Mouse (Mus musculus) neural tube, embryonic 11.5 days (tissue): ENCODE measurements at regions not wholly inside any gene's neighbourhood (a gene's known extent, or its start where the extent isn't known, plus 50 kb on each side); places are given as distances from the start of the nearest gene placed in this dataset.

Source experiments
- ATAC-seq: fragments of 200-750 bp; cut with Nextera tagmentation; 2 replicates; pipeline ENCODE4 v1.8.0; 2017; ENCODE audit warnings: moderate number of reproducible peaks, mild to moderate bottlenecking, moderate TSS enrichment, moderate library complexity; ENCODE audit not compliant: insufficient read depth, low FRiP score, low TSS enrichment
- DNase-seq: peaks from one replicate; pipeline ENCODE4 v3.0.0-alpha.2; 2015; ENCODE audit warnings: low spot score
- H3K27ac ChIP-seq: fragments of 300-500 bp; sonication (generic); 2 replicates; pipeline ENCODE4 v1.5.1; 2014; ENCODE audit warnings: low read depth, mild to moderate bottlenecking, low read length
- H3K27me3 ChIP-seq: fragments of 300-500 bp; sonication (generic); 2 replicates; pipeline ENCODE4 v1.6.1; 2014; ENCODE audit warnings: mild to moderate bottlenecking, low read length, mixed read lengths; ENCODE audit not compliant: control insufficient read depth, insufficient read depth
- H3K36me3 ChIP-seq: fragments of 300-500 bp; sonication (generic); 2 replicates; pipeline ENCODE4 v1.6.1; 2014; ENCODE audit warnings: mild to moderate bottlenecking, low read length, moderate library complexity, mixed read lengths; ENCODE audit not compliant: control insufficient read depth, insufficient read depth
- H3K4me1 ChIP-seq: fragments of 300-500 bp; sonication (generic); 2 replicates; pipeline ENCODE4 v1.6.1; 2014; ENCODE audit warnings: low read length, mixed read lengths; ENCODE audit not compliant: control insufficient read depth, insufficient read depth
- H3K4me2 ChIP-seq: fragments of 300-500 bp; sonication (generic); 2 replicates; pipeline ENCODE4 v1.6.1; 2014; ENCODE audit warnings: low read depth, mild to moderate bottlenecking, moderate library complexity
- H3K4me3 ChIP-seq: fragments of 300-500 bp; sonication (generic); 2 replicates; pipeline ENCODE4 v1.5.1; 2014; ENCODE audit warnings: low read depth, low read length
- H3K9ac ChIP-seq: fragments of 300-500 bp; sonication (generic); 2 replicates; pipeline ENCODE4 v1.6.1; 2014; ENCODE audit warnings: mild to moderate bottlenecking, low read length
- H3K9me3 ChIP-seq: fragments of 300-500 bp; sonication (generic); 2 replicates; pipeline ENCODE4 v1.6.1; 2016; ENCODE audit warnings: low read length; ENCODE audit not compliant: control insufficient read depth
- WGBS: fragments of 180-500 bp; shearing (Covaris S2); extraction: QIAGEN DNeasy Blood & Tissue Kit; methylation state at CpG from one replicate; pipeline ENCODE4 v1.1.7; 2014; 5-methylcytosine and 5-hydroxymethylcytosine counted together

DNA sequence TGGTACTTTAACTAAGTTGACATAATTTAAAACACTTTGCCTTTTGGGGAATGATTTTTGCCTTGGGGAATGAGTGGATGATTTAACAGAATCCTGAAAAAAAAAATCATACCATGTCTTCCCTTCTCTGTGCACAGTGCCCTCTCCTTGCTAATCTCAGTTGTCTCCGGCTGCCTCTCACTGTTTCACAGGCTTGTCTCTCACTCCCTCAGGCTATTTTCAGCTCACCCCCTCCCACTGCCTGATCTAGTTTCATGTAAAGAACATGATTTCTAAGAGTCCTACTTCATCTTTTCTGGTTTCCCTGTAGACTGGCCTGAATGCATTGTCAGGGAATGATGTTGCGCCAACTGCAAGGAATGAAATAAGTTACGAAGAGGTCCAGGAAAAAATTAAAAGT lies 231.2 kb downstream of the Brinp2 start:
- H3K27me3 ChIP-seq: no peaks in the 10 kb centered on the region
- no peak for ATAC-seq
- WGBS: 92% methylated on average over 3 of the region's 3 CpGs
- H3K4me1 ChIP-seq: no peaks in the 10 kb centered on the region
- H3K9ac ChIP-seq: no peak overlapping the region
- no peak overlapping the region for H3K27ac ChIP-seq
- H3K36me3 ChIP-seq: no peaks in the 10 kb centered on the region
- no peak for DNase-seq
- H3K4me2 ChIP-seq: no peak overlapping the region
- H3K4me3 ChIP-seq: no peak overlapping the region
- no peaks in the 10 kb centered on the region for H3K9me3 ChIP-seq

DNA sequence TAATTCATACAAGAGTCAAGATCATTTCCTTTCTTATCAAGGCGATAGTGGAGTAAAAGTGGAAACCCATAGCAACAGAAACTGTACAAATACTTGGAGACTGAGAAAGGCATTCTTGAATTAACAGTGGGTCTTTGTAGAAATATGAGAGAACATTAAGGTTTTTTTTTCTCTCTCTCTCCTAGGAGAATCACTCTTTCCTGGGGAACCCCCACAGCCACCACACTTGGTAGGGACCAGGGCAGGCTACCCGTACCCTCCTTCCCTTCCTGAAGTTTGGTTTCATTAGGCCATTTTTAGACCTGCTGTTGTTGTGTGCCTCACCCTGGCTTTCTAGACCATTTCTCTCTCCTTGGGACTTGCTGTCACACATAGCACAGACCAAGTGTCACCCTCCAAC lies 229.9 kb downstream of the Brinp2 start:
- Histone ChIP-seq H3K36me3 (no peaks in the 10 kb centered on the region), H3K9me3 (no peaks in the 10 kb centered on the region), H3K27me3 (no peaks in the 10 kb centered on the region), H3K9ac (no peak overlapping the region), H3K4me1 (no peaks in the 10 kb centered on the region), H3K4me2 (no peak overlapping the region), H3K27ac (no peak overlapping the region), H3K4me3 (no peak overlapping the region)
- no peak for ATAC-seq
- no peak for DNase-seq
- 91% methylated on average over 2 of the region's 2 CpGs for WGBS

DNA sequence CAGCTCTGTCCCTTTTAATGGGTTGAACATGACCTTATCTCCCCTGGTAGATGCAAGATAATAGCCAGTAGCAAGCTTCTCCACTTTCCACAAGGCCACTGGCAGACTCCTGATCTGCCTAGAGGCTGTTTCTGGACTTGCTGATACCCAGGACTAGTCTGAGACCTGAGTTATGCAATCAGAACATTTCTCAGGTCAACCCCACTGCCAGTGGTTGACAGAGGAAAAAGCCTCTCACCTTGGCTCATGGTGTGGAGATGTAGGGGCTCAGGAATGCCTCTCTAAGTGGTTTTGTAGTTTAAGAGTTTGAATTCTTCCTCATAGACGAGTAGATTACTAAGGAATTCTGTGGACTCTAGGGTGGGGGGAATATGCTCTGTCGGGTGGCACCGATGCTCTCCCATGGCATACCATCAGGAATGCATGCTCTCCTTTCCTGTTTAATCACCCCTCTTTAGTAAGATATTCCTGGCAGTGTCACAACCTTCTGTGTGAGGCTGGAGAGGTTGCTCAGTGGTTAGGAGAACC lies 226.8 kb downstream of the Brinp2 start:
- Histone ChIP-seq H3K9me3 (no peaks in the 10 kb centered on the region), H3K36me3 (no peaks in the 10 kb centered on the region), H3K4me2 (no peak overlapping the region), H3K9ac (no peak overlapping the region), H3K27ac (no peak overlapping the region), H3K4me1 (no peaks in the 10 kb centered on the region), H3K4me3 (no peak overlapping the region), H3K27me3 (no peaks in the 10 kb centered on the region)
- DNase-seq: no peak
- WGBS: 86% methylated on average over 3 of the region's 3 CpGs
- ATAC-seq: no peak

DNA sequence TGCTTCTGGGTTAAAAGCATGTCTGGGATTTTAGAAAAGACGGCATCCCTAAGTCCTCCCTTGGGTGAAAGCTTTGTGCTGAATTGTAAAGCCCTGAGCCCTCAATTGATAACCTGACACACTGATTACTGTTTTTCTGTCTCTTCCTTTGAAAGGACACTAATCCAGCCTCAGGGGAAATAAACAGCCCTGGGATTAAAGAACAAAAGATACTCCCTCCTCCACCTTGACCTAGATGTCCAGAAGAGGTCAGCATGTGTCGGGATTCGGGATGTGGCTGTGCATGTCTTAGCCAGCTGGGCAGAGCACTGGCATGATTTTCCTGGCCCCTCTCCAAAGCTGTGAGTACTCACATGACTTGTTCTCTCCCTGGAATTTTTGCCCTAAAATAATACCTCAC lies 208.6 kb downstream of the Brinp2 start:
- H3K27me3 ChIP-seq: no peaks in the 10 kb centered on the region
- no peaks in the 10 kb centered on the region for H3K4me1 ChIP-seq
- peak; percentile 60; the same call in 1 of the 2 replicates for ATAC-seq
- 23% methylated on average over 3 of the region's 3 CpGs for WGBS
- H3K4me3 ChIP-seq: no peak overlapping the region
- no peaks in the 10 kb centered on the region for H3K9me3 ChIP-seq
- no peak overlapping the region for H3K27ac ChIP-seq
- no peak overlapping the region for H3K4me2 ChIP-seq
- no peak overlapping the region for H3K9ac ChIP-seq
- no peaks in the 10 kb centered on the region for H3K36me3 ChIP-seq
- no peak for DNase-seq

DNA sequence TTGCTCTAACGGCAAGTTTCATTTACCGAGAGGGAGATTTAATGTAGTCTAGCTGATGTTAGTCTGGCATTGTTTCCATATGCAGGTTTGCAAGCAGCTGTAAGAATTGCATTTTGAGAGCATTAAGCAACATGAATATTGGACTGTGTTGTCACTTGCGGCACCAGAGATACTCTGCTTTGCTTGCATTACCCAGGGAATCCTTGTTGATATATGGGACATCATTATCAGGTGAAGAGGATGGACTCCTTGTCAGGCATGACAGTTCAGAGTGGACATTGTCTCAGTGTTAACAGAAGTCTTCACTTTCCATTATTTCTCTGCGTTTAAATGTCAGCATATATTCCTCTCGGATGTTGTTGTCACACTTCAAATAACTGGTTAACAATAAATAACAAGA lies 208.1 kb downstream of the Brinp2 start:
- Histone ChIP-seq H3K4me2 (no peak overlapping the region), H3K36me3 (no peaks in the 10 kb centered on the region), H3K27ac (no peak overlapping the region), H3K4me1 (no peaks in the 10 kb centered on the region), H3K27me3 (no peaks in the 10 kb centered on the region), H3K9me3 (no peaks in the 10 kb centered on the region), H3K4me3 (no peak overlapping the region), H3K9ac (no peak overlapping the region)
- DNase-seq: no peak
- no peak for ATAC-seq
- WGBS: 83% methylated on average over 5 of the region's 5 CpGs

DNA sequence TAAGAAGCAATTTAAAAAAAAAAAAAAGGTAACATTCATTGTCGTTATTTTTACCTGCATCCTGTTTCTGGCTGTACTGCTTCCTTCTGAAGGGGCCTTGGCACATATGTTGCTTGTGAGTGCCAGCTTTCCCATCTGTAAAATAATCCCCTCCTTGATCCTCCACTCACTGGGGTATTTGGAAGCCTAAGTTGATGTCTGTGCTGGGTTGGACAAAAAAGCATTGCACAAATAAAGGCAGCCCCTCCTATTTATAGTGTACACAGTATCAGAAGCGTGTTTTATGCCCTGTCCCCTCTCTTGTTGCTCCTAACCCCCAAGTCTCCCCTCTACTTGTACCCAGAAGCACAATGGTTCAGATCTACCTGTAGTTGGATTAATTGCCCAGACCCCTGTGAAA lies 195.0 kb downstream of the Brinp2 start:
- 72% methylated on average over 2 of the region's 2 CpGs for WGBS
- DNase-seq (no peak), ATAC-seq (no peak)
- Histone ChIP-seq H3K4me1 (no peaks in the 10 kb centered on the region), H3K4me2 (no peak overlapping the region), H3K9ac (no peak overlapping the region), H3K27ac (no peak overlapping the region), H3K9me3 (no peaks in the 10 kb centered on the region), H3K4me3 (no peak overlapping the region), H3K36me3 (no peaks in the 10 kb centered on the region), H3K27me3 (no peaks in the 10 kb centered on the region)

DNA sequence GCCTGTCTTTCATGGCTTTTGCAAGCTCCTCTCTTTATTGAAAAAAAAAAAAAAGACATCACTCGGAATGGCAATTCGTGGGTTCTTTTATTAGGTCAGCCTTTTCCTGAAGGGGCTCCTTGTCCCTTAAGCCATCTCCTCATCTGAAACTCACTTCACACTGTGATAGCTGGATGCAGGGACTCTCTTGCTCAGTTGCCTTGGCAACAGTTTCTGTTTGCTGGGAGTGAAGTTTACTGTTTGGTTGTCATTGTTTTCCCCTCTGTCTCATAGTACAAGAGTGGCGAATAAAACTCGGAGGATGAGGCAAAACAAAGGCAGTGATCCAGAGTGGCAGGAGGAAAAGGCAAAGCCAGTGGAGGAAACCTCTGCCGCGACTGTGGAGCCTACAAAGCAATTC lies 194.6 kb downstream of the Brinp2 start:
- no peaks in the 10 kb centered on the region for H3K36me3 ChIP-seq
- no peak overlapping the region for H3K4me2 ChIP-seq
- no peaks in the 10 kb centered on the region for H3K4me1 ChIP-seq
- H3K9ac ChIP-seq: no peak overlapping the region
- DNase-seq (no peak), ATAC-seq (peak; percentile 58; the same call in 1 of the 2 replicates)
- no peak overlapping the region for H3K27ac ChIP-seq
- 41% methylated on average over 6 of the region's 6 CpGs for WGBS
- H3K9me3 ChIP-seq: no peaks in the 10 kb centered on the region
- no peak overlapping the region for H3K4me3 ChIP-seq
- H3K27me3 ChIP-seq: no peaks in the 10 kb centered on the region

DNA sequence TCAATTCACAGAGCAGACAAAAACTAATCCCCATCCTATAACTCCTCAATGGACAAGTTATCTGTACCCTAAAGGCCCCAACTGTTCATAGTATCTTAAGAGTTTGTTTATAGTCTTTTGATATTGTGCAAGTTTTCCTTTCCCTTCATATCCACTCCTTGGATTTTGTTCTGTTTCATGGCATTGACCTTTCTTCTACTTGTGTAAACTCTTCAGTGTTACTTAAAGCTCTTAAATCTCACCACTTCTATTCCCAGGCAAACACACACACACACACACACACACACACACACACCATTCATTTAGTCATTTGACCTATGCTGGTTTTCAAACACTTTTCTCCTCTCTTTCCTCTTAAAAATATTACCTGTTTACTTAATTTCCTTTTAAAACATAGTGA lies 192.7 kb downstream of the Brinp2 start:
- H3K4me3 ChIP-seq: no peak overlapping the region
- no peaks in the 10 kb centered on the region for H3K9me3 ChIP-seq
- ATAC-seq (no peak), DNase-seq (no peak)
- no peak overlapping the region for H3K27ac ChIP-seq
- H3K36me3 ChIP-seq: no peaks in the 10 kb centered on the region
- no peaks in the 10 kb centered on the region for H3K27me3 ChIP-seq
- H3K4me1 ChIP-seq: no peaks in the 10 kb centered on the region
- H3K4me2 ChIP-seq: no peak overlapping the region
- no peak overlapping the region for H3K9ac ChIP-seq

DNA sequence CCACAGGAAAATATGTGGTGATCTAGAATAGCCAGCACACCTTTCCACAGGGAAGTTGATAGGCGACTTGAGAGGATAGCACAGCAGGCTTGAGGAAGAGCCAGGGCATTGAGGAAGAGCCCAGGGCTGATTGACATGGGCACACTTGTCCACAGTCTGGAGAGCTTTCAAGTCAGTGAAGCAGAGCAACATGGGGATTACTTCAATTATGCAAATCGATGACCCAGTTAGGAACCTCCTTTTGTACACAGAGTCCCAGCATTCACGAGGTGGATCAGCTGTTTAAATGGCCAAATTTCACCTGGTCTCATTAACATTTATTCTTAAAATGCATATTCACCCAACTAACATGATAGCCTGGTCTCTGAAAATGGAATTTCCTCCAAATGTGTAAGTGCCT lies 186.1 kb downstream of the Brinp2 start:
- DNase-seq (no peak), ATAC-seq (no peak)
- Histone ChIP-seq H3K4me1 (no peaks in the 10 kb centered on the region), H3K4me2 (no peak overlapping the region), H3K27ac (no peak overlapping the region), H3K27me3 (no peaks in the 10 kb centered on the region), H3K9me3 (no peaks in the 10 kb centered on the region), H3K36me3 (no peaks in the 10 kb centered on the region), H3K4me3 (no peak overlapping the region), H3K9ac (no peak overlapping the region)
- 70% methylated on average over 3 of the region's 3 CpGs for WGBS
